10 mouse cellular contexts compared by ENCODE assay signal in genomic region chr8:122548331-122548730, GRCm38 (mm10). TPM values are rescaled to one million over a fixed set of nuclear protein-coding genes. Genes with fewer than 3 reads are reported as not detected.
A peak's percentile ranks its signal among the peaks of the same experiment; 100 is the strongest.
DNase-seq lines count a peak whose midpoint lies in the region; ATAC-seq and TF ChIP-seq lines count a peak whose summit lies in the region.
"Had no signal": no experiment of that assay in that cellular context is flagged by ENCODE, and none has a peak within 500 bp of the region (broad histone marks: within the 10 kb centered on the region; RNA-seq: fewer than 3 reads in every experiment).

No protein-coding gene starts in this region.

- intact Hi-C loops in left cerebral cortex, postnatal 10 days (cut with DNase I), result no loop called here

- H3K36me3 ChIP-seq in kidney, embryonic 15.5 days, result 0 out of 2 replicates have a peak, but pooled peaks cover 4% of the 10 kb centered on the region
- H3K36me3 ChIP-seq in embryonic facial prominence, embryonic 10.5 days (replicated peaks), result peaks cover 7% of the 10 kb centered on the region
- no peaks in the 10 kb centered on the region for H3K36me3 ChIP-seq in liver, postnatal 0 days (replicated peaks; ENCODE audit: insufficient read depth, low read length)

- H3K4me1 ChIP-seq in kidney, embryonic 15.5 days, result peaks cover 60% of the 10 kb centered on the region
- peaks cover 66% of the 10 kb centered on the region for H3K4me1 ChIP-seq in embryonic facial prominence, embryonic 10.5 days
- H3K4me1 ChIP-seq in liver, postnatal 0 days (ENCODE audit: insufficient read depth), result peaks cover 51% of the 10 kb centered on the region

- no peak for ATAC-seq in CD4-positive, CD25-positive, alpha-beta regulatory T cell, adult 4 months
- no peak for ATAC-seq in kidney, embryonic 15.5 days (replicated peaks; ENCODE audit: low FRiP score)
- no peak for ATAC-seq in liver, postnatal 0 days

- peak overlapping the region; percentile 84 for H3K4me2 ChIP-seq in kidney, embryonic 15.5 days
- peak overlapping the region; percentile 96 for H3K4me2 ChIP-seq in liver, postnatal 0 days (ENCODE audit: low read depth, low read length)
- H3K4me2 ChIP-seq: midbrain, embryonic 11.5 days had no signal

- peak; percentile 48 for DNase-seq in CD4-positive, CD25-positive, alpha-beta regulatory T cell, adult 2 months (ENCODE audit: low read depth, low spot score)
- DNase-seq in kidney, adult 8-10 months, result no peak
- no peak for DNase-seq in embryonic facial prominence, embryonic 10.5 days (ENCODE audit: low spot score)
- DNase-seq in liver, postnatal 0 days, result no peak
- no peak for DNase-seq in left cerebral cortex, postnatal 10 days (ENCODE audit: extremely low spot score in 1 of 2, low spot score in 2 of 2)
- no peak for DNase-seq in ovary, postnatal 36 days (ENCODE audit: low spot score)
- DNase-seq: cerebellum, adult 9-10 months had no signal

- no peaks in the 10 kb centered on the region for H3K9me3 ChIP-seq in kidney, embryonic 15.5 days (replicated peaks)
- H3K9me3 ChIP-seq in embryonic facial prominence, embryonic 10.5 days, result no peaks in the 10 kb centered on the region
- no peaks in the 10 kb centered on the region for H3K9me3 ChIP-seq in liver, postnatal 0 days (ENCODE audit: low read length)

- H3K27me3 ChIP-seq in kidney, embryonic 15.5 days, result no peaks in the 10 kb centered on the region
- H3K27me3 ChIP-seq in embryonic facial prominence, embryonic 10.5 days (replicated peaks; ENCODE audit: low read depth, poor library complexity, severe bottlenecking), result peaks cover 30% of the 10 kb centered on the region
- no peaks in the 10 kb centered on the region for H3K27me3 ChIP-seq in liver, postnatal 0 days (ENCODE audit: insufficient read depth, low read length)

- no peak overlapping the region; the same call in 1 of the 2 replicates for H3K4me3 ChIP-seq in kidney, embryonic 15.5 days (replicated peaks)
- H3K4me3 ChIP-seq in embryonic facial prominence, embryonic 10.5 days, result peak overlapping the region; percentile 16; the same call in 1 of the 2 replicates
- H3K4me3 ChIP-seq in liver, postnatal 0 days (ENCODE audit: low read depth, low read length), result peak overlapping the region; percentile 91

- H3K27ac ChIP-seq in kidney, embryonic 15.5 days, result peak overlapping the region; percentile 91
- no peak overlapping the region for H3K27ac ChIP-seq in embryonic facial prominence, embryonic 10.5 days (replicated peaks)
- peak overlapping the region; percentile 89 for H3K27ac ChIP-seq in liver, postnatal 0 days (ENCODE audit: low read depth)

- TF ChIP-seq CTCF in liver, postnatal 0 days (IDR thresholded peaks at IDR 0.05; ENCODE audit: low read depth), result no peak

- H3K9ac ChIP-seq in kidney, embryonic 15.5 days, result no peak overlapping the region
- H3K9ac ChIP-seq in liver, postnatal 0 days (replicated peaks), result peak overlapping the region; percentile 87

- WGBS in kidney, embryonic 15.5 days, result 50% methylated on average over 13 of the region's 13 CpGs
- WGBS in embryonic facial prominence, embryonic 10.5 days, result 80% methylated on average over 13 of the region's 13 CpGs
- WGBS in liver, postnatal 0 days (ENCODE audit: insufficient replicate concordance), result 27% methylated on average over 13 of the region's 13 CpGs

- TF ChIP-seq EP300 in liver, postnatal 0 days (IDR thresholded peaks at IDR 0.05; ENCODE audit: low read depth), result no peak

RNA-seq across cellular contexts. Expression of gene Piezo1, which starts 2.8 kb away (rescaled TPM):
- polyA plus RNA-seq in CD4-positive, CD25-positive, alpha-beta regulatory T cell, adult 4 months (2017; shearing (Covaris generic)), result 10 to 100 TPM; 15.3 to 22.7 TPM
- 13.2 and 17.8 TPM in 2 replicates for polyA plus RNA-seq in kidney, embryonic 15.5 days (2015; fragmentation: Nextera tagmentation; extraction: Ambion mirVana)
- 8.5 and 9.0 TPM in 2 replicates for polyA plus RNA-seq in embryonic facial prominence, embryonic 10.5 days (2016; fragmentation: Nextera tagmentation; extraction: Ambion mirVana)
- polyA plus RNA-seq in liver, postnatal 0 days (2015; fragmentation: Nextera tagmentation; extraction: Ambion mirVana), result 2.6 and 3.4 TPM in 2 replicates
- total RNA-seq in left cerebral cortex, postnatal 10 days (2021), result 10 to 100 TPM; 15.0 to 17.9 TPM

RNA-seq across cellular contexts. Expression of gene Cdt1, which starts 19.5 kb away (rescaled TPM):
- polyA plus RNA-seq in CD4-positive, CD25-positive, alpha-beta regulatory T cell, adult 4 months (2017; shearing (Covaris generic)), result 10 to 100 TPM in 1 of 2 experiments, 1 to 10 TPM in 1; 8.2 to 12.6 TPM
- 40.8 and 50.4 TPM in 2 replicates for polyA plus RNA-seq in kidney, embryonic 15.5 days (2015; fragmentation: Nextera tagmentation; extraction: Ambion mirVana)
- 70.0 and 76.4 TPM in 2 replicates for polyA plus RNA-seq in embryonic facial prominence, embryonic 10.5 days (2016; fragmentation: Nextera tagmentation; extraction: Ambion mirVana)
- polyA plus RNA-seq in liver, postnatal 0 days (2015; fragmentation: Nextera tagmentation; extraction: Ambion mirVana), result 19.8 and 23.7 TPM in 2 replicates
- 1 to 10 TPM; 3.9 to 4.2 TPM for total RNA-seq in left cerebral cortex, postnatal 10 days (2021)

RNA-seq across cellular contexts. Expression of gene Aprt, which starts 28.4 kb away (rescaled TPM):
- polyA plus RNA-seq in CD4-positive, CD25-positive, alpha-beta regulatory T cell, adult 4 months (2017; shearing (Covaris generic)), result 100 to 1,000 TPM; 146 to 207 TPM
- polyA plus RNA-seq in kidney, embryonic 15.5 days (2015; fragmentation: Nextera tagmentation; extraction: Ambion mirVana), result 333 and 353 TPM in 2 replicates
- polyA plus RNA-seq in embryonic facial prominence, embryonic 10.5 days (2016; fragmentation: Nextera tagmentation; extraction: Ambion mirVana), result 296 and 300 TPM in 2 replicates
- polyA plus RNA-seq in liver, postnatal 0 days (2015; fragmentation: Nextera tagmentation; extraction: Ambion mirVana), result 223 and 249 TPM in 2 replicates
- 10 to 100 TPM; 80.3 to 89.9 TPM for total RNA-seq in left cerebral cortex, postnatal 10 days (2021)
